In the genomic region with DNA sequence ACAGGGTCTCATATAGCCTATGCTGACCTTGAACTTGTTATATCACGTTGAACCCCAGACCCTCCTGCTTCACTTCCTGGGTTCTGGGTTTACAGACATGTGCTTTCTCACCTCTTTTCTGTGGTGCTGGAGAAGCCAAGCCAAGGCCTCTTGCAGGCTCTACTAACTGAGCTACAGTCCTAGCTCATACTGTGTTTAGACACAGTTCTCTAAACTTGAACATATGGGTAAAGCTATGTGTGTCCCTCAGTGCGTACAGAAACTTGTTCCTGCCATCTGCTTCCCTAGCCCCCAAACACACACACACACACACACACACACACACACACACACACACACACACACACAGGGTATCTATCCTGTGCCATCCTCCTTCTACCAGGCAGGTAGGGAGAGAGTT, we compare ENCODE assay signal across 28 mouse cellular contexts.
A peak's percentile ranks its signal among the peaks of the same experiment; 100 is the strongest.
DNase-seq lines count a peak whose midpoint lies in the region; ATAC-seq and TF ChIP-seq lines count a peak whose summit lies in the region.
"Had no signal": no experiment of that assay in that cellular context is flagged by ENCODE, and none has a peak within 500 bp of the region (broad histone marks: within the 10 kb centered on the region; RNA-seq: fewer than 3 reads in every experiment).

No protein-coding gene starts in this region.

- H3K4me3 ChIP-seq in forebrain, embryonic 13.5 days = no peak overlapping the region
- no peak overlapping the region for H3K4me3 ChIP-seq in forebrain, embryonic 11.5 days (ENCODE audit: low read depth, low read length)
- no peak overlapping the region for H3K4me3 ChIP-seq in gastrocnemius, adult 2 months
- no peak overlapping the region for H3K4me3 ChIP-seq in stomach, embryonic 14.5 days (ENCODE audit: low read depth, low read length)
- H3K4me3 ChIP-seq in stomach, postnatal 0 days (ENCODE audit: low read depth, low read length) = no peak overlapping the region
- H3K4me3 ChIP-seq: embryonic facial prominence, embryonic 15.5 days; heart, adult 2 months; heart, embryonic 10.5 days; heart, embryonic 13.5 days had no signal

- H3K9me3 ChIP-seq in forebrain, embryonic 13.5 days (replicated peaks) = no peaks in the 10 kb centered on the region
- no peaks in the 10 kb centered on the region for H3K9me3 ChIP-seq in forebrain, embryonic 11.5 days (ENCODE audit: control insufficient read depth, low read length)
- H3K9me3 ChIP-seq in stomach, embryonic 14.5 days (ENCODE audit: control insufficient read depth, low read depth, low read length) = no peaks in the 10 kb centered on the region
- H3K9me3 ChIP-seq in stomach, postnatal 0 days (ENCODE audit: control insufficient read depth, low read length) = no peaks in the 10 kb centered on the region
- H3K9me3 ChIP-seq: embryonic facial prominence, embryonic 15.5 days; heart, embryonic 10.5 days; heart, embryonic 13.5 days had no signal

- intact Hi-C loops in gastrocnemius, adult 2 months (cut with DNase I) = loop anchor here (10.0 kb wide), 2 partner anchors 95 to 135 kb away; no protein-coding TSS in a partner anchor
- intact Hi-C loops in gastrocnemius, postnatal 14 days (cut with DNase I; ENCODE audit: low total_unique reads) = loop anchor here (5.0 kb wide), 1 partner anchor 138 kb away; no protein-coding TSS in a partner anchor

- 93% methylated on average over 2 of the region's 2 CpGs for whole genome bisulfite sequencing in forebrain, embryonic 13.5 days
- 91% methylated on average over 2 of the region's 2 CpGs for WGBS in forebrain, embryonic 11.5 days
- WGBS in stomach, embryonic 14.5 days = 67% methylated on average over 2 of the region's 2 CpGs
- WGBS in stomach, postnatal 0 days = 74% methylated on average over 2 of the region's 2 CpGs

- no peaks in the 10 kb centered on the region for H3K27me3 ChIP-seq in forebrain, embryonic 13.5 days
- H3K27me3 ChIP-seq in forebrain, embryonic 11.5 days (ENCODE audit: control insufficient read depth, insufficient read depth, low read length) = no peaks in the 10 kb centered on the region
- H3K27me3 ChIP-seq in stomach, embryonic 14.5 days (ENCODE audit: control insufficient read depth, insufficient read depth, low read length) = no peaks in the 10 kb centered on the region
- no peaks in the 10 kb centered on the region for H3K27me3 ChIP-seq in stomach, postnatal 0 days (ENCODE audit: control insufficient read depth, insufficient read depth, low read length)
- H3K27me3 ChIP-seq: embryonic facial prominence, embryonic 15.5 days; Patski had no signal

- TF ChIP-seq CTCF in gastrocnemius, adult 2 months (IDR thresholded peaks at IDR 0.05) = no peak
- TF ChIP-seq CTCF in stomach, postnatal 0 days (IDR thresholded peaks at IDR 0.05; ENCODE audit: low read depth) = no peak

- no peak for TF ChIP-seq EP300 in stomach, postnatal 0 days (optimal IDR thresholded peaks at IDR 0.05)

- H3K4me1 ChIP-seq in forebrain, embryonic 13.5 days = no peaks in the 10 kb centered on the region
- no peaks in the 10 kb centered on the region for H3K4me1 ChIP-seq in forebrain, embryonic 11.5 days (replicated peaks; ENCODE audit: control insufficient read depth, insufficient read depth, low read length)
- H3K4me1 ChIP-seq in stomach, embryonic 14.5 days (ENCODE audit: control insufficient read depth, insufficient read depth, low read length) = no peaks in the 10 kb centered on the region
- no peaks in the 10 kb centered on the region for H3K4me1 ChIP-seq in stomach, postnatal 0 days (replicated peaks; ENCODE audit: control insufficient read depth, insufficient read depth)

- no peak overlapping the region for H3K9ac ChIP-seq in forebrain, embryonic 13.5 days
- H3K9ac ChIP-seq in forebrain, embryonic 11.5 days (ENCODE audit: low read length) = no peak overlapping the region
- H3K9ac ChIP-seq in stomach, embryonic 14.5 days (replicated peaks; ENCODE audit: low read depth, low read length) = no peak overlapping the region
- no peak overlapping the region for H3K9ac ChIP-seq in stomach, postnatal 0 days (ENCODE audit: low read length)
- H3K9ac ChIP-seq: embryonic facial prominence, embryonic 15.5 days; heart, embryonic 13.5 days; hindbrain, embryonic 14.5 days had no signal

- no peak overlapping the region for H3K27ac ChIP-seq in forebrain, embryonic 13.5 days
- H3K27ac ChIP-seq in forebrain, embryonic 11.5 days (ENCODE audit: low read depth, low read length) = no peak overlapping the region
- peak overlapping the region; percentile 72 for H3K27ac ChIP-seq in gastrocnemius, adult 2 months
- no peak overlapping the region for H3K27ac ChIP-seq in stomach, embryonic 14.5 days (ENCODE audit: low read length)
- no peak overlapping the region for H3K27ac ChIP-seq in stomach, postnatal 0 days (replicated peaks)
- H3K27ac ChIP-seq: heart, adult 2 months; heart, embryonic 10.5 days; heart, embryonic 13.5 days; hindbrain, embryonic 14.5 days; hindbrain, postnatal 0 days had no signal

- no peak for DNase-seq in forebrain, embryonic 11.5 days (ENCODE audit: low spot score)
- DNase-seq in gastrocnemius, adult 2 months = no peak
- DNase-seq in gastrocnemius, postnatal 14 days = no peak
- no peak for DNase-seq in stomach, postnatal 0 days (ENCODE audit: low spot score)
- DNase-seq in kidney, adult 9 months = no peak
- DNase-seq: adrenal gland, postnatal 10 days; adrenal gland, postnatal 36 days; B cell, adult 2 months; cerebellum, adult 11 months; cerebellum, adult 2 months; cerebellum, adult 9-11 months; cerebellum, postnatal 25 days; embryo, embryonic 11 days; heart, adult 2 months; heart, postnatal 14 days; heart, postnatal 4 days; kidney, adult 18-20 months had no signal

- ATAC-seq in forebrain, embryonic 13.5 days = peak; percentile 48; the same call in 1 of the 2 replicates
- no peak for ATAC-seq in forebrain, embryonic 11.5 days (replicated peaks; ENCODE audit: low FRiP score)
- ATAC-seq in stomach, embryonic 14.5 days (ENCODE audit: insufficient number of reproducible peaks, insufficient read depth, low FRiP score, low read depth) = peak; percentile 30; the same call in 1 of the 2 replicates
- no peak for ATAC-seq in stomach, postnatal 0 days (ENCODE audit: low FRiP score, low TSS enrichment)
- ATAC-seq: hindbrain, postnatal 0 days; inflammation-experienced regulatory T-cells, adult 6 months; intestine, embryonic 16.5 days had no signal

- no peak overlapping the region for H3K4me2 ChIP-seq in forebrain, embryonic 13.5 days
- H3K4me2 ChIP-seq in forebrain, embryonic 11.5 days (ENCODE audit: low read depth, low read length, severe bottlenecking) = no peak overlapping the region
- H3K4me2 ChIP-seq in stomach, embryonic 14.5 days (replicated peaks; ENCODE audit: low read depth, low read length) = no peak overlapping the region
- no peak overlapping the region for H3K4me2 ChIP-seq in stomach, postnatal 0 days (replicated peaks; ENCODE audit: low read depth)
- H3K4me2 ChIP-seq: embryonic facial prominence, embryonic 15.5 days; heart, embryonic 13.5 days; hindbrain, embryonic 14.5 days had no signal

- H3K36me3 ChIP-seq in forebrain, embryonic 13.5 days (ENCODE audit: poor library complexity, severe bottlenecking) = no peaks in the 10 kb centered on the region
- H3K36me3 ChIP-seq in forebrain, embryonic 11.5 days (ENCODE audit: control insufficient read depth, insufficient read depth, low read length) = no peaks in the 10 kb centered on the region
- no peaks in the 10 kb centered on the region for H3K36me3 ChIP-seq in stomach, embryonic 14.5 days (ENCODE audit: control insufficient read depth, insufficient read depth, low read length)
- H3K36me3 ChIP-seq in stomach, postnatal 0 days (ENCODE audit: control insufficient read depth, insufficient read depth, low read length) = no peaks in the 10 kb centered on the region
- H3K36me3 ChIP-seq: embryonic facial prominence, embryonic 15.5 days; G1E; heart, embryonic 10.5 days; heart, embryonic 13.5 days had no signal

Comparison
In these comparisons a context has a peak if more than half of its experiments do, and no peak if none do; other contexts are left out.
1. ATAC-seq: peak in forebrain, embryonic 13.5 days (single experiment) and stomach, embryonic 14.5 days (single experiment); none in forebrain, embryonic 11.5 days (single experiment) and stomach, postnatal 0 days (single experiment).